Mouse (Mus musculus): ENCODE measurements around the gene Dusp12. TPM values are rescaled to one million over a fixed set of nuclear protein-coding genes. Genes with fewer than 3 reads are reported as not detected.

The Dusp12 gene
- total and polyA plus RNA-seq, 3 experiments: 30.4 to 41.7 (median 30.9) TPM

GRCm38 (mm10) chr1:170927378-170927777 lies 42.0 kb upstream of the Dusp12 start, which contains the start of gene Fcrla:
TSS of gene Fcrla (minus strand) at chr1:170927583.
- Histone ChIP-seq H3K9me3 (replicated peaks; ENCODE audit: low read length) (no peaks in the 10 kb centered on the region), H3K27ac (ENCODE audit: insufficient read depth, low read depth) (peak within 1 kb of the TSS; percentile 80), H3K4me3 (replicated peaks in 1 of 3; ENCODE audit: low read depth in 2 of 3, low read length in 2 of 3, poor library complexity in 1 of 3) (peak within 1 kb of the TSS; percentile 9 to 42 (median 34)), H3K4me1 (ENCODE audit: control insufficient read depth in 1 of 2, insufficient read depth in 2 of 2) (peaks cover 16 to 76% of the 10 kb centered on the region in 2 experiments), H3K4me2 (ENCODE audit: insufficient read depth, low read depth, poor library complexity, severe bottlenecking) (peak within 1 kb of the TSS; percentile 83), H3K9ac (ENCODE audit: insufficient read depth, low read depth) (peak within 1 kb of the TSS; percentile 17), H3K36me3 (replicated peaks in 1 of 2; ENCODE audit: control insufficient read depth in 1 of 2, insufficient read depth in 1 of 2, low read length in 1 of 2) (no peaks in the 10 kb centered on the region), H3K27me3 (replicated peaks) (no peaks in the 10 kb centered on the region), H3K79me2 (replicated peaks; ENCODE audit: control insufficient read depth, extremely low read depth, insufficient read depth, poor library complexity, severe bottlenecking) (no peaks in the 10 kb centered on the region; the same call in 1 of the 2 replicates)
- in situ Hi-C loops (cut with MboI; ENCODE audit: low pct_ligation_motif_present, low pct_unique_long_range_greater_than_20kb, low sequenced_read_pairs) (no loop called here), dilution Hi-C loops (cut with MboI; ENCODE audit: extremely low pct_ligation_motif_present, extremely low pct_unique_long_range_greater_than_20kb, low sequenced_read_pairs) (no loop called here)
- peak; percentile 47 for DNase-seq (ENCODE audit: extremely low read depth)
- TF ChIP-seq TCF12 (IDR thresholded peaks at IDR 0.05; ENCODE audit: low read depth, low read length) (peak; percentile 22; the same call in 1 of the 2 replicates), IRF4 (IDR thresholded peaks at IDR 0.05; ENCODE audit: low read depth, low read length) (0 out of 2 replicates have a peak, but pooled peaks have one; percentile 16), EP300 (IDR thresholded peaks at IDR 0.05; ENCODE audit: low read length) (peak; percentile 74), SMC3 (IDR thresholded peaks at IDR 0.05; ENCODE audit: low read depth, low read length) (no peak), NRF1 (IDR thresholded peaks at IDR 0.05; ENCODE audit: low read depth, low read length) (no peak), POLR2A (IDR thresholded peaks at IDR 0.05; ENCODE audit: low read depth, low read length) (peak; percentile 43), MEF2A (IDR thresholded peaks at IDR 0.05; ENCODE audit: borderline replicate concordance, low read depth, low read length) (peak; percentile 67; the same call in 1 of the 2 replicates), ZKSCAN1 (IDR thresholded peaks at IDR 0.05; ENCODE audit: borderline replicate concordance, low read depth, low read length) (peak; percentile 89), RAD21 (IDR thresholded peaks at IDR 0.05; ENCODE audit: low read depth, low read length) (no peak), BHLHE40 (IDR thresholded peaks at IDR 0.05; ENCODE audit: low read depth, low read length) (0 out of 2 replicates have a peak, but pooled peaks have one; percentile 13), TBP (conservative IDR thresholded peaks at IDR 0.05; ENCODE audit: low read depth, low read length) (peak; percentile 19; the same call in 1 of the 2 replicates), SIN3A (IDR thresholded peaks at IDR 0.05; ENCODE audit: low read length) (peak; percentile 44; the same call in 1 of the 2 replicates)

GRCm38 (mm10) chr1:170926941-170927340 lies 41.6 kb upstream of the Dusp12 start:
- dilution Hi-C loops (cut with MboI; ENCODE audit: extremely low pct_ligation_motif_present, extremely low pct_unique_long_range_greater_than_20kb, low sequenced_read_pairs): no loop called here
- Histone ChIP-seq H3K79me2 (replicated peaks; ENCODE audit: control insufficient read depth, extremely low read depth, insufficient read depth, poor library complexity, severe bottlenecking) (no peaks in the 10 kb centered on the region; the same call in 1 of the 2 replicates), H3K27ac (ENCODE audit: insufficient read depth, low read depth) (peak overlapping the region; percentile 76), H3K9me3 (replicated peaks; ENCODE audit: low read length) (no peaks in the 10 kb centered on the region), H3K4me3 (replicated peaks in 1 of 3; ENCODE audit: low read depth in 2 of 3, low read length in 2 of 3, poor library complexity in 1 of 3) (peak overlapping the region in 2 of 3 experiments; percentile 34 to 42), H3K4me2 (ENCODE audit: insufficient read depth, low read depth, poor library complexity, severe bottlenecking) (peak overlapping the region; percentile 67), H3K4me1 (ENCODE audit: control insufficient read depth in 1 of 2, insufficient read depth in 2 of 2) (peaks cover 16 to 71% of the 10 kb centered on the region in 2 experiments), H3K36me3 (replicated peaks in 1 of 2; ENCODE audit: control insufficient read depth in 1 of 2, insufficient read depth in 1 of 2, low read length in 1 of 2) (peaks cover 0 to 4% of the 10 kb centered on the region in 2 experiments), H3K27me3 (replicated peaks) (no peaks in the 10 kb centered on the region), H3K9ac (ENCODE audit: insufficient read depth, low read depth) (peak overlapping the region; percentile 17; the same call in 1 of the 2 replicates)
- DNase-seq (ENCODE audit: extremely low read depth): peak; percentile 46
- in situ Hi-C loops (cut with MboI; ENCODE audit: low pct_ligation_motif_present, low pct_unique_long_range_greater_than_20kb, low sequenced_read_pairs): no loop called here
- TF ChIP-seq E2F4 (IDR thresholded peaks at IDR 0.05; ENCODE audit: insufficient replicate concordance, low read depth, low read length): no peak
- TF ChIP-seq POLR2A (IDR thresholded peaks at IDR 0.05; ENCODE audit: low read depth, low read length): peak; percentile 11; the same call in 1 of the 2 replicates
- no peak for TF ChIP-seq SIN3A (IDR thresholded peaks at IDR 0.05; ENCODE audit: low read length)
- no peak for TF ChIP-seq RAD21 (IDR thresholded peaks at IDR 0.05; ENCODE audit: low read depth, low read length)

All from CH12.LX (cell line).